Mouse (Mus musculus) spleen, adult 2 months (tissue): ENCODE data around the gene Ccdc91.

Source experiments
- CTCF ChIP-seq: fragments of 200-500 bp; IDR thresholded peaks from 2 replicates; pipeline ENCODE4 v1.5.1; 2011; ENCODE audit warnings: mild to moderate bottlenecking, inconsistent platforms; ENCODE audit not compliant: insufficient read depth, insufficient read length, insufficient replicate concordance; ENCODE audit errors: extremely low read depth
- POLR2A ChIP-seq: fragments of 200-500 bp; IDR thresholded peaks from 2 replicates; pipeline ENCODE4 v1.6.1; 2011; ENCODE audit warnings: low read depth, low read length, inconsistent platforms

DNA sequence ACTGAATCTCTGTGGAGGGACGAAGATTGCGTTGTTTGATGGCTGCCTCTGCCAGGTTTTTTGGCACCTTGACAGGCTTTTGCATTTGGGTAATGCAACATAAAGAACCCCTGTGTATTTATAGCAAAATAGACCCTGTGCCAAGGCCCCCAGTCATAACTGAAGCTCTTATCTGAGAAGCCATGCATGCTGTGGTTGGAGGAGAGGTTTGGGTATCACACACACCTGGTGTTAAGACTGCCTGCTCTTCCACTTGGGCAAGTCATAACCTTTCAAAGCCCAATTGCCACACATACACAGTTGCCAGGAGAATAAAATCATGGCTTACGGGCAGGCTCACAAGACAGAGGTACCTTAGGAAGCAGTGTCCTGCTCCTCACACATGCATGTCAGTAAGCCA lies 147.5 kb downstream of the Ccdc91 start:
- TF ChIP-seq POLR2A (no peak), CTCF (no peak)
